Mouse (Mus musculus): ENCODE measurements around the gene Igdcc3. TPM values are rescaled to one million over a fixed set of nuclear protein-coding genes. Genes with fewer than 3 reads are reported as not detected.

Gene Igdcc3
- polyA plus RNA-seq, 1 experiment from 2014 or later: 40.8 TPM

DNA sequence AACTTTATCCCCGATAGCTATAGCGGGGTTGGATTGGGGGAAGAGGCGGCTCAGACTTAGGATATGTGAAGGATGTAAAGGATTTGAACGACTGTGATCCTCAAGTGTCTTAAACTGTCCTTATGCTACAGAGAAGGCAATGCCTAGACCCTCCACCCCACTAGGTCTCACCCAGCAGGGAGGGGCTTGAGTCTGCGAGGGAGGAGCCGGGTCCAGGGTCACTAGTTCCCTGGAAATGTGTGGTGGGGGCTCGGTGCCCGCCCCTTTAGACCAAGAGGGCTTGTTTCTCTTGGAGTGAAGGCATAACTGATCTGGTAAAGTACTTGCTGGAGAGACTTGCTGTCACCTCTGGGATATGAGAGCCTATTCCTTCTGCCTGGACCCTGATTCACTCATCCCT lies 1.4 kb downstream of the Igdcc3 start:
- no peaks in the 10 kb centered on the region for H3K9me3 ChIP-seq
- H3K36me3 ChIP-seq (replicated peaks): peaks cover 38% of the 10 kb centered on the region
- peaks cover 70% of the 10 kb centered on the region for H3K4me1 ChIP-seq

DNA sequence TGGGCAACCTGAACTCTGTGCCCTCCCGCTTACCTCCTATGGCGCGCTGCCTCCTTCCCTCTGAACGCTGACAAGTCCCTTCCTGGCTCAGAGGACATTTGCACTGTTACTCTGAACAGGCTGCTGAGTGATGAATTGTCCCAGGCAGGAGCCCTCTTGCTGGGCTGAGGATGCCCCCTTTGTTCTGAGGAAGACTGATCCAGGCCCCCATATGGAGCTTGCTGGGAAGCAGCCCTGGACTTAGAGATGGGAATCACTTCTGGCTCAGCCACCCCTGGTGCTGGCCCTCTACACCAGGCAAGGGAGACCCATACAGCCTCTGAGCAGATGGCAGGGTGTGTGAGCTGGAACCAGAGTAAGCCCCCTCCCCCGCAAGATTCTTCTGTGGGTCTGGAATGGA lies 5.0 kb downstream of the Igdcc3 start:
- Histone ChIP-seq H3K27me3 (no peaks in the 10 kb centered on the region), H3K27ac (0 out of 2 replicates have a peak overlapping the region, but pooled peaks have one; percentile 53), H3K4me2 (peak overlapping the region; percentile 24; the same call in 1 of the 2 replicates), H3K4me1 (peaks cover 79% of the 10 kb centered on the region), H3K4me3 (replicated peaks) (peak overlapping the region; percentile 8; the same call in 1 of the 2 replicates), H3K9ac (peak overlapping the region; percentile 17), H3K9me3 (no peaks in the 10 kb centered on the region), H3K36me3 (replicated peaks) (peaks cover 74% of the 10 kb centered on the region)
- no peak for ATAC-seq (ENCODE audit: low FRiP score)
- WGBS: 46% methylated on average over 5 of the region's 5 CpGs

More for the DNA sequence above, 1.4 kb downstream of the Igdcc3 start:
- WGBS: 0% methylated on average over 8 of the region's 8 CpGs
- 0 out of 2 replicates have a peak, but pooled peaks cover 11% of the 10 kb centered on the region for H3K27me3 ChIP-seq
- peak overlapping the region; percentile 96 for H3K27ac ChIP-seq
- H3K4me3 ChIP-seq (replicated peaks): peak overlapping the region; percentile 77
- peak; percentile 43; the same call in 1 of the 2 replicates for ATAC-seq (ENCODE audit: low FRiP score)
- peak overlapping the region; percentile 67 for H3K4me2 ChIP-seq
- peak overlapping the region; percentile 98 for H3K9ac ChIP-seq

DNA sequence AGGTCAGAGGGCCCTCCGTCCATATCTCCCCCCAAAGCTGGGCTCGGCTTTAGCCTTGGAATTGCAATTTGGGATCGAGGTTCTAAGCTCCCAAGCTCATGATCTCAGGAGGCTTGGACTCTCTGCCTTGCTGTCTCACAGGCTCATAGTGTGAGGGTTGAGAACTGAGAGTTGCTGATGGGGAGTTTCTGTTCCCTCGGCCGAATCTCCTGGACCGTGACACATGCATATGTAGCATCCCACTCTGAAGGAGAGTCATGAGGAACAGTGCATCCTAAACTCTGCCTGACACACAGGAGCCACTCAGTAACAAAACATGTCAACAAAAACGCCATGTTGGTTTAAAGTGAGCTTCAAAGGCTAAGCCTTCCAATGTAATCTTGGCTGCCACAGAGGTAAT lies 7.5 kb downstream of the Igdcc3 start:
- no peak for ATAC-seq (ENCODE audit: low FRiP score)
- Histone ChIP-seq H3K4me2 (no peak overlapping the region), H3K4me3 (replicated peaks) (no peak overlapping the region), H3K27ac (peak overlapping the region; percentile 15; the same call in 1 of the 2 replicates), H3K9me3 (no peaks in the 10 kb centered on the region), H3K27me3 (no peaks in the 10 kb centered on the region), H3K4me1 (peaks cover 88% of the 10 kb centered on the region), H3K36me3 (replicated peaks) (peaks cover 76% of the 10 kb centered on the region), H3K9ac (no peak overlapping the region)
- WGBS: 86% methylated on average over 7 of the region's 7 CpGs

DNA sequence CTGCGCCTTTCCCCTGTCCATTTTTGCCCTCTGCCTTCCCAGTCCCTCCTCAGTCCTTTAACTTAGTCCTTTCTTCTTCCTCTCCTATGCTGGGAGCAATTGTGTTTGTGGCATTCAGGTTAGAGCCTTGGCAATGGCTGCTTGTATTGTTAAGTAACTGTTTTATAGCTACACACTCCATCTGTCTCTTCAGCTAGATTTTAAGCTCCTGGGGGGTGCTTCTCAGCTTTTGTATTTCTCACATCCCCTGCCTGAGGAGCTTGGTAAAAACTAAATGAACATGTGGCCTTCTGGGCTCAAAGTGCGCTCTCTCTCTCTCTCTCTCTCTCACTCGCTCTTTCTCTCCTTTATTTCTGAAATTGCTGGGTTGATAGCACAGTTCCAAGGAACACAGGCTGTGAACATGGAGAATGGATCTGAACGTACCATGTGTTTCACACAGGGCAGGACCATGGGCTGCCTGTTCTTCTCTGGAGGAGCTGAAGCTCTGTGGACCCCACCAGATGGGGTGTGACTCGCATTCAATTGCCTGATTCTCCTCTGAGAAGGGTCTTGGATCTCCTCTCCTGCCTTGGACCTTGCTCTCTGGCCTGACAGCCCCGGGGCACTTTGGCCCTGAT lies 11.8 kb downstream of the Igdcc3 start:
- Histone ChIP-seq H3K9me3 (no peaks in the 10 kb centered on the region), H3K9ac (peak overlapping the region; percentile 44), H3K4me2 (peak overlapping the region; percentile 39), H3K27me3 (no peaks in the 10 kb centered on the region), H3K4me1 (peaks cover 92% of the 10 kb centered on the region), H3K36me3 (replicated peaks) (peaks cover 56% of the 10 kb centered on the region), H3K4me3 (replicated peaks) (no peak overlapping the region), H3K27ac (peak overlapping the region; percentile 95)
- ATAC-seq (ENCODE audit: low FRiP score): peak; percentile 63
- 14% methylated on average over 6 of the region's 6 CpGs for WGBS

DNA sequence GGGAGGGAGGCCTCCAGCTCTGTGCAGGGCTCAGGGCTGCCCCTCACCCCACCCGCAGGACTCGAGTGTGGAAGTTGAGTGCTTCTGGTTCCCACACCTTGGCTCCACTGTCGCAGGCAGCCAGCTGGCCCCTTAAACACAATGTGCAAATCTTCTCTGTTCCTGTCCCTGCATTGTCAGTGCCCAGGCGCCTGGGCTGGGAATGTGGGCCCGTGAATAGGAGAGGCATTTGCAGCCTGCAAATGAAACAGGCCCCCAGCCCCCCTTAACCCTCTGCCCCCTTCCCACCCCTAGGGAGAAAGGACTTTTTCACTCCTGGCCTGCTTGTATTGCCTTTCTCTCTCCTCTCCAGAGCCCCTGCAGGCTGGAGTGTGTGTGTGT lies 12.3 kb downstream of the Igdcc3 start:
- ATAC-seq (ENCODE audit: low FRiP score): peak; percentile 73
- peak overlapping the region; percentile 39 for H3K4me2 ChIP-seq
- no peaks in the 10 kb centered on the region for H3K9me3 ChIP-seq
- peaks cover 51% of the 10 kb centered on the region for H3K36me3 ChIP-seq (replicated peaks)
- 0% methylated on average over 5 of the region's 5 CpGs for WGBS
- H3K4me3 ChIP-seq (replicated peaks): no peak overlapping the region
- peaks cover 92% of the 10 kb centered on the region for H3K4me1 ChIP-seq
- H3K27ac ChIP-seq: peak overlapping the region; percentile 95
- no peaks in the 10 kb centered on the region for H3K27me3 ChIP-seq
- H3K9ac ChIP-seq: peak overlapping the region; percentile 44

DNA sequence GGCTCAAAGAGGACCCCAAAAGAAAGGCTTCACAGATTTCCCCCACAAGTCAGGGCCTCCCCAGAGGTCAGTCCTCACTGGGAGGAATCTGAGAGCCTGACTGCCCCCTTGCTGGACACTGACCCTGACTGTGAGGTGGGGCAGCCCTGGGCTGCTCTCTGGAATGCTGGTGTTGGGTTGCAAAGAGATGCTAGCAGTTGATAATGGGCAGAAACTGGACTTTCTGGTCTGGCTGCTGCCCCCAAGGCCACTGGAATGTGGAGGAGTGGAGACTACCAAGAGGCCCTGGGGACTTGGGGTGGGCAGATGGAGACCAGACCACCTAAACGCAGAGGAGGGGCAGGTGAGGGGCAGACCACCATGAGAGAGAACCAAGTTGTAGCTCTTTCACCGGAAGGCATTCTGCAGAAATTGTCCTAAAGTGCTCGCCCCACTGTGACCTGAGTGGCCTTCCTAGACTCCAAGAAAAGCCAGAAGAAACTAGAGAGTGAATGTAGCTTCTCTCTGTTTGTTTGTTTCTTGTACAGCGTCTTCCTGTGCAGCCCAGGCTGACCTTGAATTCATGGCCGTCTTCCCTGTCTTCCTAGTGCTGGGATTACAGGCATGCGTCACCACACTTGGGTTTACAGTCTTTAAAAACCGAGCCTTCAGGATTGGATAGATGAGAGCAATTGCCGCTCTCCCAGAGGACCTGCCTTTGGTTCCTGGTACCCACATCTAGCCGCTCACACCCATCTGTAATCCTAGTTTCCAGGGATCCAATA lies 13.9 kb downstream of the Igdcc3 start:
- Histone ChIP-seq H3K9ac (no peak overlapping the region), H3K4me1 (peaks cover 93% of the 10 kb centered on the region), H3K4me3 (replicated peaks) (no peak overlapping the region), H3K36me3 (replicated peaks) (peaks cover 43% of the 10 kb centered on the region), H3K27ac (peak overlapping the region; percentile 95), H3K4me2 (no peak overlapping the region), H3K27me3 (no peaks in the 10 kb centered on the region), H3K9me3 (no peaks in the 10 kb centered on the region)
- ATAC-seq (ENCODE audit: low FRiP score): no peak
- 78% methylated on average over 9 of the region's 9 CpGs for WGBS

DNA sequence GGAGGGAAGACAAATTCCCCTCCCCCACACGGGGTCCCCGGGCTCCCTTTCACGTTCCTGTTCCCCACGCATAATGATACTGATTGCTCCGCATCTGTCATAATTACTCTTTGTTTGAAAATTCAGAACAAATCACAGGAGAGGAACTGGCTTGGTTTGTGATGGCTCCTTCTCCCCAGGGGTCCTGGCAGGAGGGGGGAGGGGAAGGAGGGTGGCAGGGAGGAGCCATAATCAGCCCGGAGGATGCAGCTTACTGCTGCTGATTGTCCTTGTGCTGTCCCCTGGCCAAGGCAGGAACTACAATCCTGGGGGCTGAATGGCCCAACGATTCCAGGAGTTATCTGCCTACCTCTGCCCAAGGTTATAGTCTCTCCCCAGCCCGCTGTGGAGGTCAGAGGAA lies 15.6 kb downstream of the Igdcc3 start:
- 6% methylated on average over 8 of the region's 8 CpGs for WGBS
- Histone ChIP-seq H3K4me2 (peak overlapping the region; percentile 27), H3K27ac (peak overlapping the region; percentile 81), H3K4me3 (replicated peaks) (no peak overlapping the region), H3K36me3 (replicated peaks) (peaks cover 29% of the 10 kb centered on the region), H3K9ac (peak overlapping the region; percentile 47), H3K27me3 (no peaks in the 10 kb centered on the region), H3K4me1 (peaks cover 97% of the 10 kb centered on the region), H3K9me3 (no peaks in the 10 kb centered on the region)
- ATAC-seq (ENCODE audit: low FRiP score): peak; percentile 16

DNA sequence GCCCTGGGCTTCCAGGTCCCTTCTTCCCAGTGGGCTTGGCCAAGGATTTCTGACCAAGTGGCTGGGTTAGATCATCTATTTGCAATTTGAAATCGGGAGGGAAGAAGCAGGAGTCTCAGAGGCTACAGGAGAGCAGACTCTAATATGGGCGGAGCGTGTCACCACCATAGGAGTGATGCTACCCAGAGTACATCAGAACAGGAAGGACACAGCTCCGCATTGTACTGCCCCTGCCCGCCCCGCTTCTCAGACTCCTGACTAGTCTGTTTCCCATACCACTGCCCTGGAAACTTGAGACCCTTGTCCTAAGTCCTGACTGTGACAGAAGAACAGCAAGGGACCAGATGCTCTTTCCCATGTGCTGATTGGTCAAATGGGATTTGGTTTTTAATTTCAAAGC lies 16.6 kb downstream of the Igdcc3 start:
- Histone ChIP-seq H3K9me3 (no peaks in the 10 kb centered on the region), H3K9ac (no peak overlapping the region), H3K27ac (peak overlapping the region; percentile 81), H3K27me3 (no peaks in the 10 kb centered on the region), H3K4me3 (replicated peaks) (no peak overlapping the region), H3K4me1 (peaks cover 98% of the 10 kb centered on the region), H3K4me2 (no peak overlapping the region), H3K36me3 (replicated peaks) (peaks cover 29% of the 10 kb centered on the region)
- WGBS: 35% methylated on average over 6 of the region's 6 CpGs
- ATAC-seq (ENCODE audit: low FRiP score): no peak

DNA sequence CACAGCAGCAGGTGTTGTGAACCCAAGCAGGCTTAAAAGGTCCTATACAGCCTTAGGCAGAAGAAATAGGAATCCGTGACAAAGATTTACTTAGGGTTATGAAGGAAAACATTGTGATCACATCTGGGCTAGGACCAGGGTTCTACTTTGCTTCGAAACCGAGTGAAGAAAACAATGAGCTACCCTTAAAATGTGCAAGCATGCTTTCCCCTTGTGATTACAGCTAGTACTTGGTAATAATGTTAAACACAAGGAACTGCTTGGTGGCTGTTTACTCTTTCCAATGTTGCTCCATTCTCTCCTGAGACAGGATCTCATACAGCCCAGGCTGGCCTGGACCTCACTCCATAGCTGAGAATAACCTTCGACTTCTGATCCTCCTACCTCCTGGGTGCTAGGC lies 20.2 kb downstream of the Igdcc3 start:
- Histone ChIP-seq H3K36me3 (replicated peaks) (peaks cover 13% of the 10 kb centered on the region), H3K4me2 (0 out of 2 replicates have a peak overlapping the region, but pooled peaks have one; percentile 8), H3K9ac (no peak overlapping the region), H3K9me3 (no peaks in the 10 kb centered on the region), H3K4me1 (peaks cover 91% of the 10 kb centered on the region), H3K27me3 (no peaks in the 10 kb centered on the region), H3K27ac (peak overlapping the region; percentile 97), H3K4me3 (replicated peaks) (no peak overlapping the region)
- WGBS: 5% methylated on average over 4 of the region's 4 CpGs
- no peak for ATAC-seq (ENCODE audit: low FRiP score)

DNA sequence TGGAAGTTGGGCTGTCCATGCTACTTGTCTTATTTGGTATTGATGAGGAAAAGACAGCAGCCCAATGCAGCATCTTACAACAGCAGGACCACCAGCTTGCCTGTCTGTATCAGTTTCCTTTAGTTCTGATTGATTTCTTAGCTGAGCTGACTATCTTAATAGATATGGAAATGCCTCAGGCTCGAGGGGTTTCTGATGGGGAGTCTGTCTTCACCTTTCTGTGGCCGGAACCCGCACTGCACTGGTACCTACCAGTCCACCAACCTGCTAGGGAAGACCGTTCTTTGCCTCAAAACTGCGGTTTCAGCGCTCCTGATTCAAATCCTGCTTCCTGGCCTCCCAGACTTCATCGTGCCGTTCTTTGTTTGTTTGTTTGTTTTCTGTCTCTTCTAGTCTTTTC lies 20.9 kb downstream of the Igdcc3 start:
- 5% methylated on average over 8 of the region's 8 CpGs for WGBS
- peak overlapping the region; percentile 97 for H3K27ac ChIP-seq
- peaks cover 13% of the 10 kb centered on the region for H3K36me3 ChIP-seq (replicated peaks)
- peak overlapping the region; percentile 32; the same call in 1 of the 2 replicates for H3K4me3 ChIP-seq (replicated peaks)
- peaks cover 91% of the 10 kb centered on the region for H3K4me1 ChIP-seq
- no peak for ATAC-seq (ENCODE audit: low FRiP score)
- no peaks in the 10 kb centered on the region for H3K9me3 ChIP-seq
- H3K9ac ChIP-seq: 0 out of 2 replicates have a peak overlapping the region, but pooled peaks have one; percentile 65
- H3K27me3 ChIP-seq: no peaks in the 10 kb centered on the region
- peak overlapping the region; percentile 71 for H3K4me2 ChIP-seq

DNA sequence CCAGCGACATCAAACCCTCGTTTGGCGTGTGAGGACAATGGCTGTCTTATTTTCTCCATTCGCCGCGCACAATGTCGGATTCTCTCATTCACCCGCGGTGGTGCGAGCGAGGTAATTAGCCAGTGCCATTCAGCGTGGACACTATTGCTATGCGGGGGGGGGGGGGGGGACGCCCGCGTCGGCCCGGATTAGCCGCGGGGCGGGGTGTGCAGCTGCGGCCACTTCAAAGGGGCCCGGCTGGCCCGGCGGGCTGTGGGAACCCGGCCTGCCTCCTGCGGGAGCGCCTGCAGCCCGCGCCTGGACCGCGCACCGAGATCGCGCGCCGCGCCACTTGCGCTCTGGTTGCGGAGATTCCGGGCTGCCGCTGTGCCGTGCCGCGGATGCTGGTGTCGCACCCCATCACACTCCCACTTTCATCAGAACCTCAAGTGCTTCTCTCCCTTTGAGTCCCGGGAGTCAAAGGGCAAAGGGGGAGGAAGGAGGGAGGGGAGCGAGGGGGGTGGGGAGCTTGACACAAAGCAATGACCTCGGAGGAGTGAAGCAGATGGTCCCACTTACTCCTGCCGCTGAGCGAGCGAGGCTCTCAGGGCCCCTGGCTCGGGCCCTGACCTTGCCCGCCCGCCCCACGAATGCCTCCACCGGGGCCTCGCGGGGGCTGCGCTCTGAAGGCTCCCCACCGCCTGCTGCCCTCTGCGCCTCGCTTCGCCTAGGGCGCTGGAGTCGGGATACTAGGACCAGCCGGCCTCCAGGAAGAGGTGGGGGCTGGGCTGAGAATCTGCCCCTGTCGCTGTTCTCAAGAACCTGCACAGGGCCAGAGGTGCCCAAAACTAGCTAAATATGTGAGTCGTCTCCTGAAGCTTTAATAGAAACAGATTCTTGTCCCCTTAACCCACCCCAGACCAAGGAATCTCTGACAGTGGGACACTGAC lies 22.0 kb downstream of the Igdcc3 start:
- peak overlapping the region; percentile 97 for H3K27ac ChIP-seq
- H3K4me1 ChIP-seq: peaks cover 91% of the 10 kb centered on the region
- peak overlapping the region; percentile 65 for H3K9ac ChIP-seq
- peak; percentile 92 for ATAC-seq (ENCODE audit: low FRiP score)
- H3K36me3 ChIP-seq (replicated peaks): peaks cover 13% of the 10 kb centered on the region
- under 1% methylated on average over 64 of the region's 69 CpGs for WGBS
- H3K4me3 ChIP-seq (replicated peaks): peak overlapping the region; percentile 32
- no peaks in the 10 kb centered on the region for H3K9me3 ChIP-seq
- peak overlapping the region; percentile 71 for H3K4me2 ChIP-seq
- no peaks in the 10 kb centered on the region for H3K27me3 ChIP-seq

DNA sequence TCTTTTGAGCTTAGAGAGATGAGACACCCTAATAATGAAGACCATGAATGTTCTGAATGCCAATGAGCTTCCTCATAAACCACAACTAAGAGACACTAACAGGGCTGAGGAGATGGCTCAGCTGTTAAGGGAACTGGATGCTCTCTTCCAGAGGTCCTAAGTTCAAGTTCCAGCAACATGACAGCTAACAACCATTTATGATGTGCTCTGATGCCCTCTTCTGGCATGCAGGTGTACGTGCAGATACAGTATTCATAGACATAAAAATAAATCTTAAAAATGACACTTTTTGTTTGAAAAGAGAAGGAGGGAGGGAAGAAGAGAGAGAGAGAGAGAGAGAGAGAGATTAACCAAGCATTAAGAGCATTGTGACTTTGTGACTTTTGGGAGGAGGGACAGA lies 23.9 kb downstream of the Igdcc3 start:
- no peaks in the 10 kb centered on the region for H3K9me3 ChIP-seq
- no peak for ATAC-seq (ENCODE audit: low FRiP score)
- 18% methylated on average over 1 of the region's 1 CpGs for WGBS
- peaks cover 92% of the 10 kb centered on the region for H3K4me1 ChIP-seq
- no peak overlapping the region for H3K4me2 ChIP-seq
- H3K36me3 ChIP-seq (replicated peaks): peaks cover 6% of the 10 kb centered on the region
- no peak overlapping the region for H3K9ac ChIP-seq
- H3K27me3 ChIP-seq: no peaks in the 10 kb centered on the region
- H3K27ac ChIP-seq: no peak overlapping the region
- no peak overlapping the region for H3K4me3 ChIP-seq (replicated peaks)

All from forebrain, embryonic 12.5 days (tissue).